Mouse (Mus musculus) spleen, postnatal 0 days (tissue): ENCODE results near the gene Magi2. TPM values are rescaled to one million over a fixed set of nuclear protein-coding genes. Genes with fewer than 3 reads are reported as not detected.

ENCODE experiments used
- polyA plus RNA-seq: library from polyadenylated mRNA; unstranded; fragments of >200 nt; fragmentation: Nextera tagmentation; extraction: Ambion mirVana; gene quantifications from 2 replicates; pipeline ENCODE4 v1.2.1, GENCODE M21; 2015

Magi2 gene
- 1.2 and 1.6 TPM in 2 replicates for polyA plus RNA-seq

GRCm38 (mm10) chr5:19226866-19227243 lies at the start of gene Magi2:
Magi2 (plus strand) TSS chr5:19227036.

